ENCODE assay signal across 11 mouse cellular contexts in the genomic region with DNA sequence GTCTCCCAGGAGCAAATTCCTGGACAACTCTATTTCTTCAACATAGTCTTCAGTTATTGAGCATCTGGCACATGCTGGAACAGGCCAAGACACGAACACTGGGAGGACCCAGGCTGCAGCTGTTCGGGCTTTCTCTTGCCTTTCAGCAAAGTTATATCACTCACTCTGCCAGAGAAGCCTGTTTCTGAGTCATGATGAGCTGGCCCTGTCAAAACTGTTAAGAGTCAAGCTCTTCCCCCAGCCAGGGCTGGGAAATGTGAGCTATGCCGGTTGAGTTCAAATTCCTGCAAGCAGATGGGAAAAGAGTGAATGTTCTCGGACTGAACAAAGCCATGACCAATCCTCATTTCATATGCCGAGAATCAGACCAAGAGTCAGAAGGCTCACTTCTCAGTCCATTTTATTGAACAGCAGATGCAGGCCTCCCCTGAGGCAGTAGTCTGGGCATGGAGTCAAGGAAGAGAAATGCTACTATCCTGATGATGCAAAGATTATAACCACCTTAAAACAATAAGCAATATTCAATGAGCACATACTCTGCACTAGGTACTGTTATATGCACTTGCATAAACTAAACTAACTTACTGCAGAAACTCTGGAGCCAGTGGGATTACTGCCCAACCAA.
DNase-seq lines count a peak whose midpoint lies in the region; ATAC-seq and TF ChIP-seq lines count a peak whose summit lies in the region.
"Had no signal": no experiment of that assay in that cellular context is flagged by ENCODE, and none has a peak within 500 bp of the region (broad histone marks: within the 10 kb centered on the region; RNA-seq: fewer than 3 reads in every experiment).

No protein-coding gene starts in this region.

- no peak overlapping the region for H3K9ac ChIP-seq in forebrain, embryonic 12.5 days
- H3K9ac ChIP-seq in hindbrain, embryonic 14.5 days, result no peak overlapping the region
- H3K9ac ChIP-seq: midbrain, embryonic 13.5 days had no signal

- H3K79me2 ChIP-seq in myocyte (ENCODE audit: control insufficient read depth, insufficient read depth), result no peaks in the 10 kb centered on the region

- CTCF ChIA-PET in Patski (lab: Charles Lee), result no interaction called here

- peaks cover 5% of the 10 kb centered on the region for H3K27me3 ChIP-seq in Patski
- H3K27me3 ChIP-seq in myocyte (ENCODE audit: control insufficient read depth, insufficient read depth, insufficient read length), result no peaks in the 10 kb centered on the region
- H3K27me3 ChIP-seq in forebrain, embryonic 12.5 days, result no peaks in the 10 kb centered on the region
- H3K27me3 ChIP-seq in hindbrain, embryonic 14.5 days (ENCODE audit: control insufficient read depth, insufficient read depth, low read length), result no peaks in the 10 kb centered on the region
- H3K27me3 ChIP-seq: midbrain, embryonic 13.5 days had no signal

- peak overlapping the region; percentile 44 for H3K4me2 ChIP-seq in myocyte (ENCODE audit: low read depth)
- no peak overlapping the region for H3K4me2 ChIP-seq in forebrain, embryonic 12.5 days
- H3K4me2 ChIP-seq in hindbrain, embryonic 14.5 days (replicated peaks), result no peak overlapping the region
- H3K4me2 ChIP-seq: midbrain, embryonic 13.5 days had no signal

- H3ac ChIP-seq in myocyte (ENCODE audit: control insufficient read depth, insufficient read length), result no peak overlapping the region

- H3K36me3 ChIP-seq in myocyte (ENCODE audit: control insufficient read depth, insufficient read depth), result no peaks in the 10 kb centered on the region
- H3K36me3 ChIP-seq in forebrain, embryonic 12.5 days (replicated peaks), result no peaks in the 10 kb centered on the region
- no peaks in the 10 kb centered on the region for H3K36me3 ChIP-seq in hindbrain, embryonic 14.5 days (replicated peaks; ENCODE audit: control insufficient read depth, insufficient read depth)
- H3K36me3 ChIP-seq: midbrain, embryonic 13.5 days had no signal

- no peak for TF ChIP-seq POLR2A in embryonic fibroblast, embryonic 13.5 days (IDR thresholded peaks at IDR 0.05; ENCODE audit: low read depth, low read length)
- no peak for TF ChIP-seq POLR2A in myocyte (IDR thresholded peaks at IDR 0.05; ENCODE audit: insufficient read length, low read depth)

- DNase-seq in left cerebral cortex, postnatal 4 days, result peak; percentile 37
- no peak for DNase-seq in left cerebral cortex, adult 2 months (ENCODE audit: extremely low spot score in 1 of 2, low spot score in 2 of 2)
- DNase-seq in Patski (ENCODE audit: low read depth, low spot score), result no peak
- DNase-seq in hindbrain, embryonic 14.5 days (ENCODE audit: low spot score), result no peak
- DNase-seq in frontal cortex, postnatal 14 days (ENCODE audit: low spot score in 2 of 2), result no peak
- DNase-seq: kidney, postnatal 14 days had no signal

- H3K4me3 ChIP-seq in left cerebral cortex, adult 2 months, result no peak overlapping the region
- H3K4me3 ChIP-seq in embryonic fibroblast, embryonic 13.5 days (ENCODE audit: insufficient read depth, low read length), result no peak overlapping the region
- no peak overlapping the region for H3K4me3 ChIP-seq in myocyte
- no peak overlapping the region for H3K4me3 ChIP-seq in forebrain, embryonic 12.5 days (replicated peaks)
- no peak overlapping the region for H3K4me3 ChIP-seq in hindbrain, embryonic 14.5 days (replicated peaks; ENCODE audit: low read length)
- H3K4me3 ChIP-seq: erythroblast, embryonic 14.5 days; midbrain, embryonic 13.5 days had no signal

- no peak for TF ChIP-seq CTCF in left cerebral cortex, adult 2 months (IDR thresholded peaks at IDR 0.05)
- TF ChIP-seq CTCF in Patski (IDR thresholded peaks at IDR 0.05), result no peak
- no peak for TF ChIP-seq CTCF in embryonic fibroblast, embryonic 13.5 days (IDR thresholded peaks at IDR 0.05; ENCODE audit: borderline replicate concordance, insufficient read depth, low read length)

- POLR2A ChIA-PET in Patski (lab: Charles Lee), result no interaction called here

- H3K9me3 ChIP-seq in forebrain, embryonic 12.5 days, result no peaks in the 10 kb centered on the region
- no peaks in the 10 kb centered on the region for H3K9me3 ChIP-seq in hindbrain, embryonic 14.5 days (ENCODE audit: control insufficient read depth, low read length)
- H3K9me3 ChIP-seq: midbrain, embryonic 13.5 days had no signal

- intact Hi-C loops in left cerebral cortex, postnatal 4 days (cut with DNase I), result no loop called here
- intact Hi-C loops in left cerebral cortex, adult 2 months (cut with DNase I), result no loop called here

- peak; percentile 51 for ATAC-seq in Patski
- ATAC-seq in forebrain, embryonic 12.5 days (ENCODE audit: low FRiP score), result no peak
- no peak for ATAC-seq in hindbrain, embryonic 14.5 days (ENCODE audit: low FRiP score)
- ATAC-seq: midbrain, embryonic 13.5 days had no signal

- WGBS in forebrain, embryonic 12.5 days, result 78% methylated on average over 5 of the region's 5 CpGs
- 57% methylated on average over 5 of the region's 5 CpGs for WGBS in hindbrain, embryonic 14.5 days

- no peak overlapping the region for H3K27ac ChIP-seq in left cerebral cortex, adult 2 months
- H3K27ac ChIP-seq in embryonic fibroblast, embryonic 13.5 days (ENCODE audit: insufficient read depth, low read length), result peak overlapping the region; percentile 91
- no peak overlapping the region for H3K27ac ChIP-seq in forebrain, embryonic 12.5 days
- H3K27ac ChIP-seq in hindbrain, embryonic 14.5 days, result no peak overlapping the region
- H3K27ac ChIP-seq: midbrain, embryonic 13.5 days had no signal

- in situ Hi-C loops in Patski (cut with MboI; ENCODE audit: low pct_unique_long_range_greater_than_20kb), result no loop called here

- H3K4me1 ChIP-seq in embryonic fibroblast, embryonic 13.5 days (ENCODE audit: control insufficient read depth, insufficient read depth, low read length), result peaks cover 13% of the 10 kb centered on the region
- no peaks in the 10 kb centered on the region for H3K4me1 ChIP-seq in forebrain, embryonic 12.5 days
- no peaks in the 10 kb centered on the region for H3K4me1 ChIP-seq in hindbrain, embryonic 14.5 days (replicated peaks; ENCODE audit: control insufficient read depth, insufficient read depth, low read length)
- H3K4me1 ChIP-seq: midbrain, embryonic 13.5 days had no signal

TF ChIP-seq in myocyte, 11 proteins besides CTCF, POLR2A, EP300 and RAD21:
- peak; percentile 38; the same call in 1 of the 2 replicates for TF ChIP-seq CEBPB (IDR thresholded peaks at IDR 0.05; ENCODE audit: insufficient read depth, poor library complexity, severe bottlenecking)
- TF ChIP-seq TCF3 (IDR thresholded peaks at IDR 0.05; ENCODE audit: insufficient read length, low read depth), result peak; percentile 80
- no peak for TF ChIP-seq REST (IDR thresholded peaks at IDR 0.05; ENCODE audit: insufficient read depth, insufficient read length)
- TF ChIP-seq TCF12 (IDR thresholded peaks at IDR 0.05; ENCODE audit: insufficient read depth, poor library complexity, severe bottlenecking), result peak; percentile 94
- TF ChIP-seq MAX (IDR thresholded peaks at IDR 0.05; ENCODE audit: low read depth), result peak; percentile 72
- TF ChIP-seq MYOD1 (IDR thresholded peaks at IDR 0.05; ENCODE audit: control insufficient read depth in 1 of 3, insufficient read length in 2 of 3, low read depth in 2 of 3), result peak; percentile 97 to 98 (median 97)
- no peak for TF ChIP-seq POLR2AphosphoS2 (IDR thresholded peaks at IDR 0.05; ENCODE audit: insufficient read length, low read depth)
- no peak for TF ChIP-seq E2F4 (IDR thresholded peaks at IDR 0.05; ENCODE audit: insufficient read depth)
- TF ChIP-seq SRF (IDR thresholded peaks at IDR 0.05; ENCODE audit: control insufficient read depth, insufficient read length, low read depth), result no peak
- TF ChIP-seq MYOG (IDR thresholded peaks at IDR 0.05; ENCODE audit: control insufficient read depth in 1 of 3, insufficient read depth in 1 of 3, insufficient read length in 2 of 3, low read depth in 2 of 3), result peak; percentile 72 to 94 (median 93)
- TF ChIP-seq USF1 (IDR thresholded peaks at IDR 0.05; ENCODE audit: low read depth), result peak; percentile 16
